Comparison of ENCODE assay signal across 9 mouse cellular contexts in genomic region chr11:11897645-11898357, GRCm38 (mm10). TPM values are rescaled to one million over a fixed set of nuclear protein-coding genes. Genes with fewer than 3 reads are reported as not detected.
DNase-seq lines count a peak whose midpoint lies in the region; ATAC-seq and TF ChIP-seq lines count a peak whose summit lies in the region.
"Had no signal": no experiment of that assay in that cellular context is flagged by ENCODE, and none has a peak within 500 bp of the region (broad histone marks: within the 10 kb centered on the region; RNA-seq: fewer than 3 reads in every experiment).

Gene Ddc (minus strand): TSS chr11:11898144.

- no peak for TF ChIP-seq EP300 in heart, adult 2 months (IDR thresholded peaks at IDR 0.05; ENCODE audit: insufficient read depth, low read depth, low read length)

- TF ChIP-seq CTCF in heart, adult 2 months (IDR thresholded peaks at IDR 0.05), result no peak
- TF ChIP-seq CTCF in kidney, postnatal 0 days (IDR thresholded peaks at IDR 0.05; ENCODE audit: low read depth), result no peak

- no peaks in the 10 kb centered on the region for H3K9me3 ChIP-seq in embryonic facial prominence, embryonic 14.5 days (ENCODE audit: control insufficient read depth, low read length)
- no peaks in the 10 kb centered on the region for H3K9me3 ChIP-seq in kidney, postnatal 0 days (replicated peaks; ENCODE audit: low read length)
- H3K9me3 ChIP-seq in midbrain, embryonic 12.5 days, result no peaks in the 10 kb centered on the region

- ATAC-seq in embryonic facial prominence, embryonic 14.5 days (ENCODE audit: low read depth), result no peak
- ATAC-seq in kidney, postnatal 0 days (replicated peaks; ENCODE audit: low FRiP score, low read depth), result peak; percentile 59; the same call in 1 of the 2 replicates
- no peak for ATAC-seq in midbrain, embryonic 12.5 days (ENCODE audit: low FRiP score, low read depth)
- ATAC-seq: inflammation-experienced regulatory T-cells, adult 6 months had no signal

- peak; percentile 17 for DNase-seq in heart, adult 8-10 months (ENCODE audit: low spot score)
- no peak for DNase-seq in heart, adult 2 months
- no peak for DNase-seq in embryonic facial prominence, embryonic 14.5 days (ENCODE audit: low spot score)
- DNase-seq in kidney, postnatal 0 days (ENCODE audit: low spot score), result no peak
- DNase-seq in spleen, adult 18-20 months, result no peak
- no peak for DNase-seq in frontal cortex, postnatal 14 days (ENCODE audit: low spot score in 2 of 2)
- no peak for DNase-seq in layer of hippocampus, adult 11-12 months (ENCODE audit: low spot score)

- H3K27ac ChIP-seq in heart, adult 2 months, result no peak within 1 kb of the TSS
- no peak within 1 kb of the TSS for H3K27ac ChIP-seq in embryonic facial prominence, embryonic 14.5 days (replicated peaks; ENCODE audit: low read depth, low read length)
- 0 out of 2 replicates have a peak within 1 kb of the TSS, but pooled peaks have one; percentile 31 for H3K27ac ChIP-seq in kidney, postnatal 0 days
- no peak within 1 kb of the TSS for H3K27ac ChIP-seq in midbrain, embryonic 12.5 days (replicated peaks)

- intact Hi-C loops in heart, adult 2 months (cut with DNase I), result no loop called here

- no peak within 1 kb of the TSS for H3K9ac ChIP-seq in heart, adult 2 months (ENCODE audit: low read depth, low read length)
- H3K9ac ChIP-seq in embryonic facial prominence, embryonic 14.5 days (ENCODE audit: low read depth, low read length), result no peak within 1 kb of the TSS
- H3K9ac ChIP-seq in kidney, postnatal 0 days (ENCODE audit: low read depth, low read length), result no peak within 1 kb of the TSS
- H3K9ac ChIP-seq in midbrain, embryonic 12.5 days (replicated peaks), result no peak within 1 kb of the TSS

- no peak within 1 kb of the TSS for H3K4me2 ChIP-seq in embryonic facial prominence, embryonic 14.5 days (ENCODE audit: low read depth, low read length)
- peak within 1 kb of the TSS; percentile 8; the same call in 1 of the 2 replicates for H3K4me2 ChIP-seq in kidney, postnatal 0 days (ENCODE audit: low read length)
- H3K4me2 ChIP-seq in midbrain, embryonic 12.5 days (replicated peaks), result no peak within 1 kb of the TSS

- no peaks in the 10 kb centered on the region for H3K36me3 ChIP-seq in heart, adult 2 months (ENCODE audit: control insufficient read depth, insufficient read depth, low read length)
- H3K36me3 ChIP-seq in embryonic facial prominence, embryonic 14.5 days (ENCODE audit: control insufficient read depth, insufficient read depth, low read length), result no peaks in the 10 kb centered on the region
- H3K36me3 ChIP-seq in kidney, postnatal 0 days (ENCODE audit: insufficient read depth, low read length), result no peaks in the 10 kb centered on the region
- H3K36me3 ChIP-seq in midbrain, embryonic 12.5 days, result no peaks in the 10 kb centered on the region

- H3K79me2 ChIP-seq in heart, adult 2 months (replicated peaks; ENCODE audit: control insufficient read depth, insufficient read depth, low read length), result no peaks in the 10 kb centered on the region

- H3K4me3 ChIP-seq in heart, adult 2 months, result no peak within 1 kb of the TSS
- no peak within 1 kb of the TSS for H3K4me3 ChIP-seq in embryonic facial prominence, embryonic 14.5 days (ENCODE audit: low read depth, low read length)
- no peak within 1 kb of the TSS for H3K4me3 ChIP-seq in kidney, postnatal 0 days (replicated peaks; ENCODE audit: low read depth, low read length)
- H3K4me3 ChIP-seq in midbrain, embryonic 12.5 days, result no peak within 1 kb of the TSS

- H3K4me1 ChIP-seq in heart, adult 2 months (ENCODE audit: control insufficient read depth, insufficient read depth, low read length), result 0 out of 2 replicates have a peak, but pooled peaks cover 3% of the 10 kb centered on the region
- no peaks in the 10 kb centered on the region for H3K4me1 ChIP-seq in embryonic facial prominence, embryonic 14.5 days (ENCODE audit: control insufficient read depth, insufficient read depth, low read length)
- no peaks in the 10 kb centered on the region; the same call in 1 of the 2 replicates for H3K4me1 ChIP-seq in kidney, postnatal 0 days (replicated peaks; ENCODE audit: insufficient read depth, low read length)
- no peaks in the 10 kb centered on the region for H3K4me1 ChIP-seq in midbrain, embryonic 12.5 days

- no peaks in the 10 kb centered on the region for H3K27me3 ChIP-seq in heart, adult 2 months (ENCODE audit: control insufficient read depth, insufficient read depth, low read length)
- H3K27me3 ChIP-seq in embryonic facial prominence, embryonic 14.5 days (replicated peaks; ENCODE audit: control insufficient read depth, insufficient read depth, low read length), result no peaks in the 10 kb centered on the region
- no peaks in the 10 kb centered on the region for H3K27me3 ChIP-seq in kidney, postnatal 0 days (ENCODE audit: insufficient read depth, low read length)
- no peaks in the 10 kb centered on the region for H3K27me3 ChIP-seq in midbrain, embryonic 12.5 days

- no peak for TF ChIP-seq POLR2A in heart, adult 2 months (IDR thresholded peaks at IDR 0.05; ENCODE audit: insufficient read depth, low read depth, low read length)

- WGBS in heart, adult 2 months, result 61% methylated on average over 12 of the region's 12 CpGs
- 86% methylated on average over 12 of the region's 12 CpGs for WGBS in embryonic facial prominence, embryonic 14.5 days
- 77% methylated on average over 12 of the region's 12 CpGs for WGBS in kidney, postnatal 0 days
- 84% methylated on average over 12 of the region's 12 CpGs for WGBS in midbrain, embryonic 12.5 days

RNA-seq across cellular contexts. Expression of gene Ddc, which starts in this region (rescaled TPM):
- total RNA-seq in heart, adult 8-10 months (2022), result 1 to 10 TPM in 2 of 4 experiments, under 1 TPM in 2; 0.66 to 1.2 (median 0.93) TPM
- total RNA-seq in heart, adult 2 months (2021), result 1 to 10 TPM in 1 of 2 experiments, under 1 TPM in 1; 0.91 to 1.3 TPM
- polyA plus RNA-seq in heart, adult 2 months (2012; rRNA removed), result 2.3 and 4.4 TPM in 2 replicates
- polyA plus RNA-seq in embryonic facial prominence, embryonic 14.5 days (2014; fragmentation: Nextera tagmentation; extraction: Ambion mirVana), result 32.5 and 48.4 TPM in 2 replicates
- 14.2 and 17.4 TPM in 2 replicates for polyA plus RNA-seq in kidney, postnatal 0 days (2015; fragmentation: Nextera tagmentation; extraction: Ambion mirVana)
- polyA plus RNA-seq in midbrain, embryonic 12.5 days (2016; fragmentation: Nextera tagmentation; extraction: Ambion mirVana), result 18.7 and 26.2 TPM in 2 replicates
